Mouse (Mus musculus) testis, postnatal 10 days (tissue): ENCODE measurements around the gene 4930524B15Rik.
"Not testable (repeated sequence)": the region's sequence is repeated elsewhere in the genome, so short reads cannot be mapped to it uniquely, and the experiment has no call there.

Experiments used
- DNase-seq: peaks from one replicate; pipeline ENCODE4 v3.0.0; 2021; ENCODE audit warnings: low spot score

The 4930524B15Rik gene

GRCm38 (mm10) chr11:31965256-31966134 is at the start of gene 4930524B15Rik:
Gene 4930524B15Rik (plus strand): TSS chr11:31965592.
- DNase-seq: peak; percentile 52

DNA sequence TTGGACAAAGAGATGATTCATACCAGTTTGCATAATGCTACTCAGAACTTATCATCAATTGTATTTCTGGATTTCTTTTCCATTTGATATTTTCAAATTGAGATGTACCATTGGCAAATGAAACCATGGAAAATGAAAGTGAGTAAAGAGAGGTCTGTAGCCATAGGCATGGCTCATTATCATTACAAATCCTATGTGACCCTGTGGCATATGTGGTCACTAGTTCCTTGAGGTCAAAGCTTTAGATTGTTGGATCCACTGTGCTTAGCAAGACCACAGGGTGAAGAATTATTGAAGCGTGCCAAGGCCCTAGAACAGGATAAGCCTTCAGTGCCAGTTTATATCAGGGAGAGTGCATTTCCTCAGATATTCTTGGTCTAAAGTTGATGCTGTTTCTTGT is 47.6 kb upstream of the 4930524B15Rik start:
- DNase-seq: no peak

GRCm38 (mm10) chr11:31930051-31930450 is 35.3 kb upstream of the 4930524B15Rik start:
- no peak for DNase-seq

DNA sequence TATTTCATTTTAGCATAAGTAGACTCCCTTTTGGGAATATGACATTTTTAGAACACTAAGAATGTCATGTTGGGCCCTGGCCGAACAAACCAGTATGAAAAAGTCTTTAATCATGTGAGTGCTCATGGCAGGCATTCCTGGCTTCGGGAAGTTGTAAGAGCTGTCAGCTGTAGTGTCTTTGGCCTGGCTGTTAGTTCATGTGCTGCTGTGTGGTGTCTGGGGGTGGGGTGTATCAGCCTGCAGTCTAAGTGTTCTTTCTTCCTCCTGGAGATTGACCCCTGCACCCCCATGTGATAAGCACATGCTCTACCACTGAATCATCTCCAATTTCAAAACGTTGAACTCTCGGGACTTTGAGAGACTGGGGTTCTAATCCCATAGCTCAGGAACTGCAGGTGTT is 29.7 kb upstream of the 4930524B15Rik start:
- no peak for DNase-seq

DNA sequence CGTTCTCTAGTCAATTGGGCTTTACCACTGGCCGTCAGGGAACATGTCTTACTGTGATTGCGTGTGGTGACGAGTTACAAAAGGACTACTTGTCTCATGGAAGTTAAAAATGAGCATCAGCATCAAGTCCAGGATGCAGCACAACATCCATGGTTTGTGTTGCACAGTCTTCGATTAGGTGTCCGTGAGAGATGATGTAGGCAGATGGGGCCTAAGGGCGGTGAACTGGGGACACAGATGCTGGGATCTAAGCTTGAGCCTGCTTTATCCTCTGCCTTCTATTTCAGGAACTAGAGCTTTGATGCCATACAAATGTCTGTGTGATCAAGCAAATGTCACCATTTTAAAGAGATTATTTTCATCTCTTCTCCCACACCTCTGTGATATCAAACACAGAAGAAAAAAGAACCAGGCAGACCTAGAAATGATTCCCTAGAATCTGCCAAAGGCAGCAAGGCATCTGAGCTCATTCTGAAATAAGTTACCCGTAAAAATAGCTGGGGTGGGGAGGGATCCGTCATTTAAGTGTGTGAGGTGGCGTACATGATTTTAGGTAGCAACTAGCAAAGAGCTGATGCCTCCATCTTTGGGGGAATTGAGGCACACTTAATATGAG is 28.4 kb upstream of the 4930524B15Rik start:
- no peak for DNase-seq

GRCm38 (mm10) chr11:31940898-31941639 is 24.3 kb upstream of the 4930524B15Rik start:
- DNase-seq: no peak

DNA sequence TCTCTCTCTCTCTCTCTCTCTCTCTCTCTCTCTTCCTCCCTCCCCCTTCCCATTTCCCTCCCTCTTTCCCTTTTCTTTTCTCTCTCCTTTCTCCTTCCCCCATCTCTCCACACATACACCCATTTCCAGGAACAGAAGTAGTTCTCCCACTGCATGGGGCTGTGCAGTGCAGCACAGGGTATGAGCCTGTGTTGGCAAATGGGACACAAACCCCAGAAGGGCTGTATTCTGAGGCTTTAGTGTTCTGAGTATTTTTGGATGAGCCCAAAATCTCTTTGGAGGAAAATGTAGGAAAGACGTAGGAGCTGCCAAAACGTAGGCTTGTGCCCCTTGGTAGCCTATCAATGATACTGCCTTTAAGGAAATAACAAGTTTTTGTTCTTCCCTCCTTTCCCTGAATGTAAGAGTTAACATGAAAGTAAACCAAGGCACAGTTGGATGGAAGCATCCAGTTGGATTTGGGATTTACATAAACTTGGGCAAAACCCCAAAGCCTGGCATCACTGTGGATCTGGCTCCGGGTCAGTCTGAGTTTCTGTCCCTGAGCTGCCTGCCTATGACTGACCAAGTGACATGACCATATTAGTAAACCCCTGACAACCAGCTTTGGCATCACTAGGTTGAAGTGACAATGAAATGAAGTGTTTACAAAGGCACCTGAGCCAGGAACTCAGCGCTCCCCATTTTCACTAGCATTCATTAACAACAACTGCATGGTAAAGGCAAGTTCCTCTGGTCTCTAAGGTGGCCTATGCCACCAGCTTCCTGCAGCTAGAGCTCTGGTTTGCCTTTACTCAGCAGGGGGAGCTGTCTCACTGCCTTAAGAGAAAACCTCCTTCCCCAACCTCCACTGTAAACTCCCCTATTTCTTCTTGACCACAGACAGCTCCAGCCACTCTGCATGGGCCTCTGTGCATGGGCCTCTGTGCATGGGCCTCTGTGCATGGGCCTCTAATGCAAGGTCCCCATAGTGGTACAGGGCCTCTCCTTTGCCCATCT is 23.5 kb upstream of the 4930524B15Rik start:
- DNase-seq: no peak

DNA sequence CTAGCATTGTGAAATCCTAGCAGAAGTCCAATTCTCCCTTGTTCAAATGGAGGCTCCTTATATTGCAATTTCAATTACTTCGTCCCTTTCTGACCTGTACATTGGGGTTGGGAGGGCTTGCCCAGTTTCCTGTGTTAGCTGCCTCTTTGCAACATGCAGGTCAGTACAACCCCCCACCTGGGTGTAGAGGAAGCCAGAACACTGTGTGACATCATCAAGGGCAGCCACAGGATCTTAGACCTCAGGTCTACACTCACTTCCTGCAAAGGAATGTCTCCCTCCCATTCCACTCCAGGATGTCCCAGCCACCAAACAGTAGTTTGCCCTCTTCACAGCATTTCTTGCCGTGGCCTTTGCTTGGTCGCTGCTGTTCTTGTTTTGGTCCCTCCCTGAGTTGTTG is 19.9 kb upstream of the 4930524B15Rik start:
- DNase-seq: no peak

- no peak for DNase-seq
Measured at GRCm38 (mm10) chr11:31948462-31949330, 16.7 kb upstream of the 4930524B15Rik start.

DNA sequence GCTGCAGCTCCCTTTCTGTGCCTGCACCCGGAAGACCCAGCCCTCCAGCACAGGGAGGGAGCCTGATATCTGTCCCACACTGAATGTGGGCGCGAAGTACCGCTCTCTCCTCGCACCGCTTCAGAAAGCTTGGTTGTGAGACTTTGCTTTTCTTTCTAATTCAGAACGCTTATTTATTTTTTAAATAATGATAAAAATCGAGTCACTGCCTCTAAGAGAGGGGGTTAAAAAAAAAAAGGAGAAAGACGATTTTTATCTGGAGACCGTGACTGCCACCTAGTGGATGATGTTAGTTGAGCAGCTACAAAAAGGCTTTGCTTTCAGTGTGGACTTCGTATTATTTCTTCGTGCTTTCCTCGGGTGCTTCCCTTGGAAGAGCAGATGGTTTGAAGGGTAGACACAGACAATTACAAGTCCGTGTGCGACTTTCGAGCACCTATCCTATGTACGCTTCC is 16.0 kb upstream of the 4930524B15Rik start:
- DNase-seq: peak; percentile 76

- DNase-seq: no peak
Measured at GRCm38 (mm10) chr11:31960071-31960470, 5.3 kb upstream of the 4930524B15Rik start.

DNA sequence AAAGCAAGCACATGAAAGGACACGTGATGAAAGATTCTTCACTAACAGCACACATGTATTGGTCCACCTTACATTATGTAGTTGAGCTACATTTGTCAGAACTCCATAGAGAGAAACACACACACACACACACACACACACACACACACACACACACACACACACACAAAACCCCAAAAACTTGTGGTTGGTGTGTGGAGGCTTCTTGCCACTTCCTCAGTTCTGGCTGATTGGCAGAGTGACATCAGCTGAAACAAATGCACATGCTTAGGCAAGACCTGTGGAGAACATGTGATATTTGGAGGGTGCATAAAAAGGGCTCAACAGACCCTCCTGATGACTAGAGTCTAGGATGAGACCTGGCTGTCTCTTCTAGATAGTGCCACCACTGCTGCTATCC is 1.4 kb upstream of the 4930524B15Rik start:
- no peak for DNase-seq

- DNase-seq: no peak
Measured at GRCm38 (mm10) chr11:31974132-31974531, 8.7 kb downstream of the 4930524B15Rik start.

DNA sequence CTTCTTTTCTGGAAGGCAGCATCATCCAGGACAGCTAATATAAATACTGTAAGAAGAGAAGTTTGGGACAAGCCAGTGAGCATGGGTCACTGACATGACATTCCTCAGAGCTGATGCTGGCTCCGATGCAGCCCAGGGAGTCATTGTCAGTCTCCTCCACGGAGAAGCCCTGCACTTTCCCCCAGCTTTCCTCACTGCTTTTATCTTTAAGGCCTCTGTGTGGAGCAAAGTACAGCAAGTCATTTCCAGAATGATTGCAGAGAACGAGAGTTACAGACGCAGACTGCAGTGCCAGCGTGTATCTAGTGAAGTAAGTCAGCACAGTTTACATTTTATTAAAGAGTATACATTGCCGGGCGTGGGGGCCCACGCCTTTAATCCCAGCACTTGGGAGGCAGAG is 9.4 kb downstream of the 4930524B15Rik start:
- no peak for DNase-seq

DNA sequence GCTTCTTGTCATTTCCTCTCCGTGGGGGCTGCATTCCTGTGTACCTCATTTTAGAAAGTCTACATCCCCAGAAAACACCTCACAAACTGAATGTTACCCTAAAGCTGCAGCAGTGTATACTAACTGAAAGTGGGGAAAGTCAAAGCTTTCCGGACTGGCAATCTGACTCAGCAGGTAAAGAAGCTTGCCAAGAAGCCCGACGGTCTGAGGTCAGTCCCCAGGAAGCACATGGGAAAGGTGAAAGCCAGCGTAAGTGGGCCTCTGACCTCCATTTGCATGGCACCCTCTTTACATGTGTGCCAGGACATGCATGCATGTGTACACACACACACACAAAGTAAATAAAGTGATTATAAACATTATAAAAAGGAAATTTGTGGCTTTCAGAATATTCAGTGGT is 10.3 kb downstream of the 4930524B15Rik start:
- no peak for DNase-seq

DNA sequence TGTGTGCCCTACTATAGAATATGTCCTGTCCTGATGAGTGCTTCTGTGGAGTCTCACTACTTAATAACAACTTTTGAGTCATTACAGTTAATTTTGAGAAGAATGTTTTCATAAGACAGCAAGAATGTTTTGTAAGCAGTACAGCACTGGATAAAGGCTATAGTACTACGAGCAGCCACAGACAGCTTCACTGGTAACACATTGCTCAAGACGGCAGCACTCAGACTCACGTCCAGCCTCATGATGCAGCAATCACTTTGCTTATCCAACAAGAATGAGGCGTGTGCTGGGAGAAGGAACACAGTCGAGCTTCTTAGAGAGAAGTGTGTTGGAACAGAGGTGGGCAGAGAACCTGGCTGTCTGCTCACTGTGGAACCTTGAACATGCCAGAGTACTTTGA is 10.7 kb downstream of the 4930524B15Rik start:
- no peak for DNase-seq

- DNase-seq: not testable (repeated sequence)
Measured at GRCm38 (mm10) chr11:31980089-31980488, 14.7 kb downstream of the 4930524B15Rik start.

GRCm38 (mm10) chr11:31981830-31982229 is 16.4 kb downstream of the 4930524B15Rik start:
- DNase-seq: no peak

DNA sequence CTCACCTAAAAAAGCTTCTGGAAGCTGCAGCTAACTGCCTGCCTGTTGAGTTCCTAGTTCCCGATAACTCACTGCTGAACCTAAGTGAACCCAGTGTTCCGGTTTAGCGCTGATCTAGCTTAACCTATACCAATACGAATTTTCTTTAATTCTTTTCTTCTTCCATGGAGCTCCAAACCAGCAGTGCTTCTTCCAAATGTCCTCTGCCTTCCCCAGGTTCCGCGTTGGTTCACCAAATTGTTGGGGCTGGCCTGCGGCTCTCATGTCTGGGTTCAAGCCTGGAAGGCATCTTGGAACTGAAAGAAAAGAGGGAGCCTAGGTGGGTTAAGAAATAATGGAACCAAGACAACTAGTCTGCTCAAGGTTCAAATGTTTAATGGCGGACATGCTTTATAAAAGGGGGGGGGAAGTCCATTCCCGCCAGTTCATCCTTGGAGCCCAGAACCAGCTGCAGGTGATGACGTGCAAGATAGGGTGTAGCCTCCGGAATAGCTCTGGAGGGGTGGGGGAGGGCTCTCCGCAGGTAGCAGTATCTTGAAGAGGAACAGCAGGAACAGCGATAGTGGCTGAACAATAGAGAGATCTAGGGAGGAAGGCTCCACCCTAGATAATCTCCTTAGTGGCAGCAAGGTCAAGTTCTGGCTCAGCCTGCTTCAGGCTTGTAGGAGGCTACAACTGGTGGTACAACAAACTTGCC is 17.0 kb downstream of the 4930524B15Rik start:
- DNase-seq: not testable (repeated sequence)

- DNase-seq: no peak
Measured at GRCm38 (mm10) chr11:31983249-31983648, 17.9 kb downstream of the 4930524B15Rik start.
